Mouse (Mus musculus): ENCODE data around the gene Eno3. TPM values are rescaled to one million over a fixed set of nuclear protein-coding genes. Genes with fewer than 3 reads are reported as not detected.

Gene Eno3
- 72.9 and 88.4 TPM in 2 replicates for polyA plus RNA-seq (2016; fragmentation: Nextera tagmentation; extraction: Ambion mirVana)

DNA sequence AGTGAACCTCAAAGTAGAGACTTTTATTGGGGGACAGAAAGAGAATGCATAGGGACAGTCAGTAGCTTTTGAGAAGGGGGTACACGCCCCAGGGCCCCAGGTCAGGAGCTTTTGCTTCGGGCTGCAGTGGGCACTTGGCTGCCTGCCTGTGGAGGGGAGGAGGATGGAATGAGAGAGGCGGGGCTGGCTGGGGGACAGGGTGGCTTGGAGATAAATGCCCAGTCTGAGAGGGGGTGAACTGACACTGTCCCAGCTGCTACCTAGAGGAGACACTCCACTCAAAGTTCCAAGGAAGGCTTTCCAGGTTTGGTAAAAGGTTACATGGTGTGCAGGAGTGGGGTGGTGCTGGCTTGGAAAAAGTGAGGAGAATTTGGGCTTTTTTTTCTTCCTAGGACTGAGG, at the start of gene Eno3:
TSS of gene Eno3 (plus strand) at position 239 of the 400 bp plus-strand sequence.
- Histone ChIP-seq H3K9me3 (no peaks in the 10 kb centered on the region), H3K4me1 (peaks cover 65% of the 10 kb centered on the region), H3K27ac (replicated peaks) (peak within 1 kb of the TSS; percentile 99), H3K4me3 (peak within 1 kb of the TSS; percentile 100), H3K27me3 (replicated peaks; ENCODE audit: low read depth, poor library complexity, severe bottlenecking) (no peaks in the 10 kb centered on the region), H3K36me3 (replicated peaks) (peaks cover 45% of the 10 kb centered on the region)
- 0% methylated on average over 3 of the region's 3 CpGs for WGBS
- peak; percentile 76 for DNase-seq (ENCODE audit: low spot score)

- Histone ChIP-seq H3K9me3 (no peaks in the 10 kb centered on the region), H3K4me1 (no peaks in the 10 kb centered on the region), H3K27ac (replicated peaks) (no peak overlapping the region), H3K36me3 (replicated peaks) (peaks cover 100% of the 10 kb centered on the region), H3K27me3 (replicated peaks; ENCODE audit: low read depth, poor library complexity, severe bottlenecking) (no peaks in the 10 kb centered on the region), H3K4me3 (no peak overlapping the region)
- DNase-seq (ENCODE audit: low spot score), result no peak
- 91% methylated on average over 9 of the region's 9 CpGs for WGBS
These were observed 49.4 kb upstream of the Eno3 start for GRCm38 (mm10) chr11:70607611-70608010.

GRCm38 (mm10) chr11:70608381-70609066, 48.5 kb upstream of the Eno3 start:
- H3K4me3 ChIP-seq, result no peak overlapping the region
- peaks cover 100% of the 10 kb centered on the region for H3K36me3 ChIP-seq (replicated peaks)
- no peak overlapping the region for H3K27ac ChIP-seq (replicated peaks)
- H3K27me3 ChIP-seq (replicated peaks; ENCODE audit: low read depth, poor library complexity, severe bottlenecking), result no peaks in the 10 kb centered on the region
- H3K9me3 ChIP-seq, result no peaks in the 10 kb centered on the region
- H3K4me1 ChIP-seq, result no peaks in the 10 kb centered on the region
- DNase-seq (ENCODE audit: low spot score), result peak; percentile 34
- 89% methylated on average over 26 of the region's 26 CpGs for WGBS

DNA sequence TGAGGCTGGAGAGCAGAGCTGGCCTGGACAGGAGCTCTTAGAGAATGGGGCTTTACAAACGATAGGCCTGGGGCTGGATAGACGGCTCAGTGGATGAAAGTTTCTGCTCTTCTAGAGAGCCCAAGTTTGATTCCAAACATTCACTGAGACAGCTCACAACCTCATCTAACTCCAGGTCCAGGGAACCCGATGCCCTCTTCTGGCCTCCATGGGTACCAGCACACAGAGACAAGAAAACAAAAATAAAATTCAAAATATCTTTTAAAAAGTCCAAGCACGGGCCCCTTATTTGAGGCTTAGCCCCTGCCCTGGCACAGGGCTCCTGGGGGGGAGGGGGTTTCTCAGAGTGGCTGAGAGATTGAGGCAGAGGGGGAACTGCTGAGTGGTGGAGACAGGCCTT, 46.2 kb upstream of the Eno3 start:
- Histone ChIP-seq H3K27me3 (replicated peaks; ENCODE audit: low read depth, poor library complexity, severe bottlenecking) (peaks cover 7% of the 10 kb centered on the region), H3K36me3 (replicated peaks) (peaks cover 82% of the 10 kb centered on the region), H3K27ac (replicated peaks) (no peak overlapping the region), H3K4me3 (no peak overlapping the region), H3K9me3 (no peaks in the 10 kb centered on the region), H3K4me1 (peaks cover 14% of the 10 kb centered on the region)
- WGBS, result 91% methylated on average over 4 of the region's 4 CpGs
- DNase-seq (ENCODE audit: low spot score), result no peak

- H3K36me3 ChIP-seq (replicated peaks), result peaks cover 64% of the 10 kb centered on the region
- H3K4me1 ChIP-seq, result peaks cover 20% of the 10 kb centered on the region
- DNase-seq (ENCODE audit: low spot score), result no peak
- no peak overlapping the region for H3K4me3 ChIP-seq
- H3K27ac ChIP-seq (replicated peaks), result no peak overlapping the region
- H3K27me3 ChIP-seq (replicated peaks; ENCODE audit: low read depth, poor library complexity, severe bottlenecking), result peaks cover 23% of the 10 kb centered on the region
- WGBS, result 77% methylated on average over 7 of the region's 7 CpGs
- no peaks in the 10 kb centered on the region for H3K9me3 ChIP-seq
These were observed 44.5 kb upstream of the Eno3 start for GRCm38 (mm10) chr11:70612505-70612904.

- no peaks in the 10 kb centered on the region for H3K9me3 ChIP-seq
- H3K4me3 ChIP-seq, result peak overlapping the region; percentile 55
- peaks cover 39% of the 10 kb centered on the region for H3K36me3 ChIP-seq (replicated peaks)
- peak overlapping the region; percentile 40; the same call in 1 of the 2 replicates for H3K27ac ChIP-seq (replicated peaks)
- WGBS, result 2% methylated on average over 17 of the region's 17 CpGs
- H3K27me3 ChIP-seq (replicated peaks; ENCODE audit: low read depth, poor library complexity, severe bottlenecking), result peaks cover 23% of the 10 kb centered on the region
- H3K4me1 ChIP-seq, result peaks cover 20% of the 10 kb centered on the region
- DNase-seq (ENCODE audit: low spot score), result peak; percentile 64
These were observed 41.9 kb upstream of the Eno3 start for GRCm38 (mm10) chr11:70615074-70615473.

DNA sequence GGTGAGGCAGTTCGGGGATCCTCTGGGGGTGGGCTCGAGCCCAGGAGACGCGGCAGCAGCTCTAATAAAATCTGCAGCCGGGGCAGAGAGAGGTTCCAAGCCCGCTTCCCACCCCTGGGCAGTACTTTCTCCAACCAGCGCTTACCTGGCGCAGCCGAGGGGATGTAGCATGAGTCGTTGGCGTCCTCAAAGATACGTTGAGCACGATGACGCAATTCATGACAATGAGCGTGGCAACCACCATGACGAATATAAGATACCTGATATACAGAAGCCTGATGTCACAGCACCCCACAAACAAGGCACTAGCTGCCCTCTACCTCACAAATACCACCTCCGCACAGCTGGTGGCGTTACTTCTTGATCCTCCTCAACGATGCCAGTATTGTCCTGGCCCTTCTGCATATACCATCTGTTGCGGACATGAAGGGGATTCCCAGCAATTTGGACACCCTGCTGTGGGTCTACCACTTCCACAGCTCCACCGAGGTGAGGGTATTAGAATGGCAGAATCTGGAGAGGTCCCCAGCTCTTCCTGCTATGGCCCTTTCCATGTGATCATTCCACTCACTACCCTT, 41.4 kb upstream of the Eno3 start, which contains the start of gene 4930544D05Rik:
TSS of gene 4930544D05Rik (plus strand) at position 333 of the 578 bp plus-strand sequence.
- Histone ChIP-seq H3K27me3 (replicated peaks; ENCODE audit: low read depth, poor library complexity, severe bottlenecking) (peaks cover 23% of the 10 kb centered on the region), H3K4me3 (peak within 1 kb of the TSS; percentile 55), H3K27ac (replicated peaks) (peak within 1 kb of the TSS; percentile 40; the same call in 1 of the 2 replicates), H3K36me3 (replicated peaks) (peaks cover 33% of the 10 kb centered on the region), H3K4me1 (peaks cover 20% of the 10 kb centered on the region), H3K9me3 (no peaks in the 10 kb centered on the region)
- 15% methylated on average over 21 of the region's 21 CpGs for WGBS
- no peak for DNase-seq (ENCODE audit: low spot score)

- 63% methylated on average over 1 of the region's 1 CpGs for WGBS
- Histone ChIP-seq H3K36me3 (replicated peaks) (no peaks in the 10 kb centered on the region), H3K27me3 (replicated peaks; ENCODE audit: low read depth, poor library complexity, severe bottlenecking) (peaks cover 23% of the 10 kb centered on the region), H3K27ac (replicated peaks) (no peak within 1 kb of the TSS), H3K4me3 (no peak within 1 kb of the TSS), H3K9me3 (no peaks in the 10 kb centered on the region), H3K4me1 (peaks cover 20% of the 10 kb centered on the region)
- DNase-seq (ENCODE audit: low spot score), result no peak
These were observed 37.9 kb upstream of the Eno3 start, which contains the start of gene Chrne for GRCm38 (mm10) chr11:70619101-70619500. Chrne (minus strand) TSS chr11:70619216.

- DNase-seq (ENCODE audit: low spot score), result no peak
- WGBS, result 51% methylated on average over 7 of the region's 7 CpGs
- Histone ChIP-seq H3K4me1 (no peaks in the 10 kb centered on the region), H3K27me3 (replicated peaks; ENCODE audit: low read depth, poor library complexity, severe bottlenecking) (peaks cover 1% of the 10 kb centered on the region; the same call in 1 of the 2 replicates), H3K27ac (replicated peaks) (no peak overlapping the region), H3K9me3 (no peaks in the 10 kb centered on the region), H3K4me3 (no peak overlapping the region), H3K36me3 (replicated peaks) (no peaks in the 10 kb centered on the region)
These were observed 34.8 kb upstream of the Eno3 start for GRCm38 (mm10) chr11:70621972-70622814.

DNA sequence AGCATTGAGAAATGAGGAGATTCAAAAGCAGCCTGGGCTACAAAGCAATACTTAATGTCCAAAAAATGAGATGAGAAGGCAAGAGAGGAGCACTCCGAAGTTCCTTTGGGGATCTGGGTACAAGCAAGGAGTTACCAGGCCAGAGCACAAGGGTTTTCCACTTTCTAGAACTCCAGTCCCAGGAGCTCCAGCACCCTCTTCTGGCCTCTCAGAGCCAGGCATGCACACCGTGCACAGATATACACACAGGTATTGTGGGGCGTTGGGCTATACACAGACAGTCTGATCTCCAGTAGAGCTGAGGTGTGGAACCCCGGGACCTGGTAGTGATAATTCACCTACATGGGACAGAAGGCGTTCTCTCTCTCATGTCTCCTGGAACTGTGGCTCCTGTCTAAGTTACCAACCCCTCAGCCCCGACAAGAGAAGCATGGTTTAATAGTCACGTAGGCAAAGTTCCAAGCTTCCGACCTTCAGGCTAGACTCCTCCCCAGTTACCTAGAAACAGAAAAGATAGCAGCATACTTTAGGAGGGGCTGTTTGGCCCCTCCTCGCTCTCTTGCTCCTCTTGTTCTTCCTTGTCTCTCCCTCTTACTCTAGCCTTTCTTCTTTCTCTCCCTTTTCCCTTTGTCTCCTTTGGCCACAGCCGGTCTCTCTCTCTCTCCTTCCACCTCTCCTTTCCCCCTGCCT, 33.8 kb upstream of the Eno3 start:
- WGBS, result 85% methylated on average over 10 of the region's 10 CpGs
- no peak overlapping the region for H3K27ac ChIP-seq (replicated peaks)
- no peaks in the 10 kb centered on the region for H3K9me3 ChIP-seq
- H3K36me3 ChIP-seq (replicated peaks), result no peaks in the 10 kb centered on the region
- no peak overlapping the region for H3K4me3 ChIP-seq
- no peaks in the 10 kb centered on the region for H3K4me1 ChIP-seq
- H3K27me3 ChIP-seq (replicated peaks; ENCODE audit: low read depth, poor library complexity, severe bottlenecking), result no peaks in the 10 kb centered on the region
- DNase-seq (ENCODE audit: low spot score), result no peak

GRCm38 (mm10) chr11:70625473-70625872, 31.5 kb upstream of the Eno3 start:
- no peaks in the 10 kb centered on the region for H3K9me3 ChIP-seq
- H3K27me3 ChIP-seq (replicated peaks; ENCODE audit: low read depth, poor library complexity, severe bottlenecking), result no peaks in the 10 kb centered on the region
- no peak overlapping the region for H3K27ac ChIP-seq (replicated peaks)
- no peaks in the 10 kb centered on the region for H3K4me1 ChIP-seq
- DNase-seq (ENCODE audit: low spot score), result peak; percentile 74
- no peaks in the 10 kb centered on the region for H3K36me3 ChIP-seq (replicated peaks)
- no peak overlapping the region for H3K4me3 ChIP-seq
- 54% methylated on average over 4 of the region's 4 CpGs for WGBS

- no peak overlapping the region for H3K27ac ChIP-seq (replicated peaks)
- H3K27me3 ChIP-seq (replicated peaks; ENCODE audit: low read depth, poor library complexity, severe bottlenecking), result no peaks in the 10 kb centered on the region
- 73% methylated on average over 4 of the region's 4 CpGs for WGBS
- no peak for DNase-seq (ENCODE audit: low spot score)
- H3K36me3 ChIP-seq (replicated peaks), result no peaks in the 10 kb centered on the region
- no peaks in the 10 kb centered on the region for H3K4me1 ChIP-seq
- no peaks in the 10 kb centered on the region for H3K9me3 ChIP-seq
- no peak overlapping the region for H3K4me3 ChIP-seq
These were observed 30.1 kb upstream of the Eno3 start for GRCm38 (mm10) chr11:70626877-70627276.

All from embryonic facial prominence, embryonic 10.5 days (tissue).